Mouse (Mus musculus): ENCODE results near the gene Cfap65. TPM values are rescaled to one million over a fixed set of nuclear protein-coding genes. Genes with fewer than 3 reads are reported as not detected.

Cfap65 gene
- total and polyA plus RNA-seq, 3 experiments: 0.04 TPM; not detected in 2

GRCm38 (mm10) chr1:74971353-74972050 lies 36.1 kb upstream of the Cfap65 start:
- Histone ChIP-seq H3K4me1 (ENCODE audit: control insufficient read depth in 1 of 2, insufficient read depth in 2 of 2) (peaks cover 0 to 17% of the 10 kb centered on the region in 2 experiments; a peak in 2 of 4 replicates), H3K27me3 (replicated peaks) (no peaks in the 10 kb centered on the region), H3K4me3 (replicated peaks in 1 of 3; ENCODE audit: low read depth in 2 of 3, low read length in 2 of 3, poor library complexity in 1 of 3) (no peak overlapping the region), H3K36me3 (replicated peaks in 1 of 2; ENCODE audit: control insufficient read depth in 1 of 2, insufficient read depth in 1 of 2, low read length in 1 of 2) (no peaks in the 10 kb centered on the region), H3K27ac (ENCODE audit: insufficient read depth, low read depth) (no peak overlapping the region), H3K9ac (ENCODE audit: insufficient read depth, low read depth) (no peak overlapping the region), H3K4me2 (ENCODE audit: insufficient read depth, low read depth, poor library complexity, severe bottlenecking) (no peak overlapping the region), H3K79me2 (replicated peaks; ENCODE audit: control insufficient read depth, extremely low read depth, insufficient read depth, poor library complexity, severe bottlenecking) (no peaks in the 10 kb centered on the region), H3K9me3 (replicated peaks; ENCODE audit: low read length) (no peaks in the 10 kb centered on the region)
- dilution Hi-C loops (cut with MboI; ENCODE audit: extremely low pct_ligation_motif_present, extremely low pct_unique_long_range_greater_than_20kb, low sequenced_read_pairs): no loop called here
- TF ChIP-seq ETS1 (conservative IDR thresholded peaks at IDR 0.05; ENCODE audit: low read depth, low read length) (no peak), ZNF384 (IDR thresholded peaks at IDR 0.05; ENCODE audit: low read depth, low read length) (no peak), KAT2A (IDR thresholded peaks at IDR 0.05; ENCODE audit: insufficient replicate concordance, low read length) (no peak), TBP (conservative IDR thresholded peaks at IDR 0.05; ENCODE audit: low read depth, low read length) (no peak), NRF1 (IDR thresholded peaks at IDR 0.05; ENCODE audit: low read depth, low read length) (no peak), EP300 (IDR thresholded peaks at IDR 0.05; ENCODE audit: low read length) (no peak), CHD2 (IDR thresholded peaks at IDR 0.05; ENCODE audit: low read length) (no peak), PAX5 (IDR thresholded peaks at IDR 0.05; ENCODE audit: low read length) (no peak), IRF4 (IDR thresholded peaks at IDR 0.05; ENCODE audit: low read depth, low read length) (no peak), USF2 (conservative IDR thresholded peaks at IDR 0.05; ENCODE audit: low read depth, low read length) (no peak), NELFE (IDR thresholded peaks at IDR 0.05; ENCODE audit: low read depth, low read length) (no peak), JUN (IDR thresholded peaks at IDR 0.05; ENCODE audit: insufficient read depth, low read depth, low read length) (no peak), MXI1 (IDR thresholded peaks at IDR 0.05; ENCODE audit: low read depth, low read length) (no peak), RCOR1 (conservative IDR thresholded peaks at IDR 0.05; ENCODE audit: low read depth, low read length) (no peak), RAD21 (IDR thresholded peaks at IDR 0.05; ENCODE audit: low read depth, low read length) (no peak), SMC3 (IDR thresholded peaks at IDR 0.05; ENCODE audit: low read depth, low read length) (no peak), MAX (IDR thresholded peaks at IDR 0.05; ENCODE audit: low read length) (no peak), UBTF (IDR thresholded peaks at IDR 0.05; ENCODE audit: low read depth, low read length) (no peak), MYC (IDR thresholded peaks at IDR 0.05; ENCODE audit: low read depth, low read length) (no peak), MAZ (IDR thresholded peaks at IDR 0.05; ENCODE audit: low read depth, low read length) (no peak)
- in situ Hi-C loops (cut with MboI; ENCODE audit: low pct_ligation_motif_present, low pct_unique_long_range_greater_than_20kb, low sequenced_read_pairs): no loop called here
- no peak for DNase-seq (ENCODE audit: extremely low read depth)

DNA sequence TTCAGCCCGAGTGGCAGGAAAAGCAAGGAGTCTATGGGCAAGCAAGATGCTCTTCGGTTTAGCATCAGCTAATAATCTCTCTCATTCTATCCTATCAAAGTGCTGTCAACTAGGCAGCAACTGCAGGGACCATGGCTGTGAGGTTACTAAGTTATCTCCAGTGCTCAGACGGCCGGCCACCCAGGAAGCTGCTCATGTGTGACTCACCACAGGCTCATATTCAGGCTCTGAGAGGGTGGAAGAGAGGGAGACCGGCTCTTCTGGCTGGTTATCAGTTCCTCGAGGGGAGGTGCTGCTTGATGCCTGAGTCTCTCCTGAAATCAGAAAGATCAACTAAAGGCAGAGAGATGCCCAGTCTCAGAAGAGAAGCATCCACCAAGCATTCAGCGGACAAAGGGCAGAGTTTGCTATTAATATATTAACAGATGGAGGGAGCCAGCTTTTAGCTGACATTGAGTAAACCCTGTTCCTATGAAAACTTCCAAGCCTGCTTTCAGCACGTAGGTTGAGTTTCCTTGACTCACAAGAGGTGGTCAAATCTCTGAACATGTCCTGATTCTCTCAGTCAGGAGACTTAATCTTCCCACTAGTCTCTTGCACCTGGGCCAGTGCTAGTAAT lies 32.7 kb upstream of the Cfap65 start:
- TF ChIP-seq POLR2A (IDR thresholded peaks at IDR 0.05; ENCODE audit: low read depth, low read length): no peak
- no peak for TF ChIP-seq PAX5 (IDR thresholded peaks at IDR 0.05; ENCODE audit: low read length)
- no peak for TF ChIP-seq EP300 (IDR thresholded peaks at IDR 0.05; ENCODE audit: low read length)
- no peak for TF ChIP-seq KAT2A (IDR thresholded peaks at IDR 0.05; ENCODE audit: insufficient replicate concordance, low read length)
- TF ChIP-seq MYC (IDR thresholded peaks at IDR 0.05; ENCODE audit: low read depth, low read length): no peak
- TF ChIP-seq POLR2AphosphoS2 (IDR thresholded peaks at IDR 0.05; ENCODE audit: low read depth, low read length): no peak
- no peak for TF ChIP-seq MAFK (IDR thresholded peaks at IDR 0.05; ENCODE audit: insufficient replicate concordance, low read length)
- TF ChIP-seq NRF1 (IDR thresholded peaks at IDR 0.05; ENCODE audit: low read depth, low read length): no peak
- no peak for DNase-seq (ENCODE audit: extremely low read depth)
- no peak overlapping the region for H3K4me3 ChIP-seq (replicated peaks in 1 of 3; ENCODE audit: low read depth in 2 of 3, low read length in 2 of 3, poor library complexity in 1 of 3)

More for the DNA sequence above, 32.7 kb upstream of the Cfap65 start:
- no peak overlapping the region for H3K4me2 ChIP-seq (ENCODE audit: insufficient read depth, low read depth, poor library complexity, severe bottlenecking)
- no peaks in the 10 kb centered on the region for H3K36me3 ChIP-seq (replicated peaks in 1 of 2; ENCODE audit: control insufficient read depth in 1 of 2, insufficient read depth in 1 of 2, low read length in 1 of 2)
- dilution Hi-C loops (cut with MboI; ENCODE audit: extremely low pct_ligation_motif_present, extremely low pct_unique_long_range_greater_than_20kb, low sequenced_read_pairs): no loop called here
- H3K9ac ChIP-seq (ENCODE audit: insufficient read depth, low read depth): no peak overlapping the region
- no peaks in the 10 kb centered on the region for H3K9me3 ChIP-seq (replicated peaks; ENCODE audit: low read length)
- H3K27me3 ChIP-seq (replicated peaks): no peaks in the 10 kb centered on the region
- in situ Hi-C loops (cut with MboI; ENCODE audit: low pct_ligation_motif_present, low pct_unique_long_range_greater_than_20kb, low sequenced_read_pairs): no loop called here
- H3K79me2 ChIP-seq (replicated peaks; ENCODE audit: control insufficient read depth, extremely low read depth, insufficient read depth, poor library complexity, severe bottlenecking): no peaks in the 10 kb centered on the region
- no peaks in the 10 kb centered on the region for H3K4me1 ChIP-seq (ENCODE audit: control insufficient read depth in 1 of 2, insufficient read depth in 2 of 2)
- H3K27ac ChIP-seq (ENCODE audit: insufficient read depth, low read depth): no peak overlapping the region
